Mouse (Mus musculus): Measurements from ENCODE around the gene Prdm15. TPM values are rescaled to one million over a fixed set of nuclear protein-coding genes. Genes with fewer than 3 reads are reported as not detected.

Prdm15 gene
- 12.0 and 13.4 TPM in 2 replicates for polyA plus RNA-seq (2015; fragmentation: Nextera tagmentation; extraction: Ambion mirVana)

GRCm38 (mm10) chr16:97851741-97852319 is at the start of gene Prdm15:
TSS of gene Prdm15 (minus strand) at chr16:97851850.
- Histone ChIP-seq H3K9ac (peak within 1 kb of the TSS; percentile 99), H3K4me2 (peak within 1 kb of the TSS; percentile 73), H3K27me3 (no peaks in the 10 kb centered on the region), H3K36me3 (peaks cover 14% of the 10 kb centered on the region), H3K27ac (peak within 1 kb of the TSS; percentile 99), H3K4me1 (peaks cover 16% of the 10 kb centered on the region), H3K9me3 (no peaks in the 10 kb centered on the region), H3K4me3 (peak within 1 kb of the TSS; percentile 89)
- WGBS = under 1% methylated on average over 30 of the region's 31 CpGs
- ATAC-seq (ENCODE audit: insufficient number of reproducible peaks, insufficient read depth, low FRiP score, low TSS enrichment, low read depth) = peak; percentile 87

GRCm38 (mm10) chr16:97897346-97898024 is 45.8 kb upstream of the Prdm15 start:
- H3K4me3 ChIP-seq = no peak overlapping the region
- 68% methylated on average over 5 of the region's 5 CpGs for whole genome bisulfite sequencing
- no peaks in the 10 kb centered on the region for H3K4me1 ChIP-seq
- H3K36me3 ChIP-seq = no peaks in the 10 kb centered on the region
- H3K9me3 ChIP-seq = no peaks in the 10 kb centered on the region
- H3K27ac ChIP-seq = no peak overlapping the region
- H3K4me2 ChIP-seq = no peak overlapping the region
- H3K27me3 ChIP-seq = no peaks in the 10 kb centered on the region
- no peak overlapping the region for H3K9ac ChIP-seq
- no peak for ATAC-seq (ENCODE audit: insufficient number of reproducible peaks, insufficient read depth, low FRiP score, low TSS enrichment, low read depth)

GRCm38 (mm10) chr16:97887762-97888161 is 36.1 kb upstream of the Prdm15 start:
- Histone ChIP-seq H3K9ac (no peak overlapping the region), H3K4me3 (no peak overlapping the region), H3K27me3 (no peaks in the 10 kb centered on the region), H3K4me2 (no peak overlapping the region), H3K36me3 (peaks cover 25% of the 10 kb centered on the region; the same call in 1 of the 2 replicates), H3K9me3 (no peaks in the 10 kb centered on the region), H3K27ac (no peak overlapping the region), H3K4me1 (no peaks in the 10 kb centered on the region)
- ATAC-seq (ENCODE audit: insufficient number of reproducible peaks, insufficient read depth, low FRiP score, low TSS enrichment, low read depth) = no peak

- ATAC-seq (ENCODE audit: insufficient number of reproducible peaks, insufficient read depth, low FRiP score, low TSS enrichment, low read depth) = no peak
- 93% methylated on average over 1 of the region's 1 CpGs for WGBS
- Histone ChIP-seq H3K27me3 (no peaks in the 10 kb centered on the region), H3K4me2 (no peak overlapping the region), H3K36me3 (peaks cover 22% of the 10 kb centered on the region; the same call in 1 of the 2 replicates), H3K4me1 (no peaks in the 10 kb centered on the region), H3K9ac (no peak overlapping the region), H3K27ac (no peak overlapping the region), H3K4me3 (no peak overlapping the region), H3K9me3 (no peaks in the 10 kb centered on the region)
Observed at GRCm38 (mm10) chr16:97883696-97884095, 32.0 kb upstream of the Prdm15 start.

GRCm38 (mm10) chr16:97882891-97883290 is 31.2 kb upstream of the Prdm15 start:
- no peak for ATAC-seq (ENCODE audit: insufficient number of reproducible peaks, insufficient read depth, low FRiP score, low TSS enrichment, low read depth)
- Histone ChIP-seq H3K4me2 (no peak overlapping the region), H3K36me3 (peaks cover 24% of the 10 kb centered on the region; the same call in 1 of the 2 replicates), H3K4me3 (no peak overlapping the region), H3K9ac (no peak overlapping the region), H3K4me1 (no peaks in the 10 kb centered on the region), H3K27me3 (no peaks in the 10 kb centered on the region), H3K9me3 (no peaks in the 10 kb centered on the region), H3K27ac (no peak overlapping the region)

- 79% methylated on average over 1 of the region's 1 CpGs for WGBS
Observed at GRCm38 (mm10) chr16:97879134-97879533, 27.5 kb upstream of the Prdm15 start.

GRCm38 (mm10) chr16:97877502-97877901 is 25.9 kb upstream of the Prdm15 start:
- 91% methylated on average over 3 of the region's 3 CpGs for WGBS
- Histone ChIP-seq H3K27ac (no peak overlapping the region), H3K4me2 (no peak overlapping the region), H3K9me3 (no peaks in the 10 kb centered on the region), H3K27me3 (no peaks in the 10 kb centered on the region), H3K36me3 (peaks cover 44% of the 10 kb centered on the region), H3K4me1 (no peaks in the 10 kb centered on the region), H3K4me3 (no peak overlapping the region), H3K9ac (no peak overlapping the region)
- ATAC-seq (ENCODE audit: insufficient number of reproducible peaks, insufficient read depth, low FRiP score, low TSS enrichment, low read depth) = no peak

More at GRCm38 (mm10) chr16:97879134-97879533, 27.5 kb upstream of the Prdm15 start:
- H3K9me3 ChIP-seq = no peaks in the 10 kb centered on the region
- peaks cover 40% of the 10 kb centered on the region for H3K36me3 ChIP-seq
- no peak for ATAC-seq (ENCODE audit: insufficient number of reproducible peaks, insufficient read depth, low FRiP score, low TSS enrichment, low read depth)
- H3K27ac ChIP-seq = no peak overlapping the region
- no peaks in the 10 kb centered on the region for H3K27me3 ChIP-seq
- H3K4me3 ChIP-seq = no peak overlapping the region
- H3K9ac ChIP-seq = no peak overlapping the region
- H3K4me2 ChIP-seq = no peak overlapping the region
- no peaks in the 10 kb centered on the region for H3K4me1 ChIP-seq

GRCm38 (mm10) chr16:97875101-97875500 is 23.5 kb upstream of the Prdm15 start:
- Histone ChIP-seq H3K9ac (no peak overlapping the region), H3K27ac (no peak overlapping the region), H3K4me2 (no peak overlapping the region), H3K9me3 (no peaks in the 10 kb centered on the region), H3K27me3 (no peaks in the 10 kb centered on the region), H3K4me1 (no peaks in the 10 kb centered on the region), H3K4me3 (no peak overlapping the region), H3K36me3 (peaks cover 47% of the 10 kb centered on the region)
- WGBS = 89% methylated on average over 4 of the region's 4 CpGs
- ATAC-seq (ENCODE audit: insufficient number of reproducible peaks, insufficient read depth, low FRiP score, low TSS enrichment, low read depth) = no peak

- no peak for ATAC-seq (ENCODE audit: insufficient number of reproducible peaks, insufficient read depth, low FRiP score, low TSS enrichment, low read depth)
- Histone ChIP-seq H3K4me2 (no peak overlapping the region), H3K4me1 (no peaks in the 10 kb centered on the region), H3K4me3 (no peak overlapping the region), H3K9ac (no peak overlapping the region), H3K36me3 (peaks cover 50% of the 10 kb centered on the region), H3K9me3 (no peaks in the 10 kb centered on the region), H3K27me3 (no peaks in the 10 kb centered on the region), H3K27ac (no peak overlapping the region)
- WGBS = 43% methylated on average over 1 of the region's 1 CpGs
Observed at GRCm38 (mm10) chr16:97874376-97874775, 22.7 kb upstream of the Prdm15 start.

GRCm38 (mm10) chr16:97872657-97873056 is 21.0 kb upstream of the Prdm15 start:
- ATAC-seq (ENCODE audit: insufficient number of reproducible peaks, insufficient read depth, low FRiP score, low TSS enrichment, low read depth) = no peak
- Histone ChIP-seq H3K9me3 (no peaks in the 10 kb centered on the region), H3K36me3 (peaks cover 54% of the 10 kb centered on the region), H3K27me3 (no peaks in the 10 kb centered on the region), H3K4me1 (no peaks in the 10 kb centered on the region), H3K27ac (no peak overlapping the region), H3K4me2 (no peak overlapping the region), H3K9ac (no peak overlapping the region), H3K4me3 (no peak overlapping the region)
- 87% methylated on average over 5 of the region's 5 CpGs for WGBS

- no peak for ATAC-seq (ENCODE audit: insufficient number of reproducible peaks, insufficient read depth, low FRiP score, low TSS enrichment, low read depth)
- Histone ChIP-seq H3K27ac (no peak overlapping the region), H3K4me2 (no peak overlapping the region), H3K27me3 (no peaks in the 10 kb centered on the region), H3K36me3 (peaks cover 52% of the 10 kb centered on the region), H3K4me3 (no peak overlapping the region), H3K9me3 (no peaks in the 10 kb centered on the region), H3K4me1 (no peaks in the 10 kb centered on the region), H3K9ac (no peak overlapping the region)
- WGBS = 63% methylated on average over 6 of the region's 6 CpGs
Observed at GRCm38 (mm10) chr16:97869193-97870102, 17.8 kb upstream of the Prdm15 start.
